Mouse (Mus musculus) left cerebral cortex, postnatal 4 days (tissue): ENCODE measurements at regions not wholly inside any gene's neighbourhood (a gene's known extent, or its start where the extent isn't known, plus 50 kb on each side); places are given as distances from the start of the nearest gene placed in this dataset.
A peak's percentile ranks its signal among the peaks of the same experiment; 100 is the strongest.

ENCODE experiments used
- DNase-seq: peaks from one replicate; pipeline ENCODE4 v3.0.0-alpha.2; 2022
- intact Hi-C: fragments of 180-260 bp; cut with DNase I; formaldehyde crosslinking; loops from one replicate; pipeline ENCODE4 v1.15.1; 2025

GRCm38 (mm10) chr13:52078561-52078960, 232.1 kb downstream of the Gadd45g start:
- no peak for DNase-seq
- intact Hi-C loops, result no loop called here

- intact Hi-C loops, result no loop called here
- no peak for DNase-seq
These were observed 233.3 kb downstream of the Gadd45g start for GRCm38 (mm10) chr13:52079678-52080246.

- no peak for DNase-seq
- intact Hi-C loops, result no loop called here
These were observed 237.3 kb downstream of the Gadd45g start for GRCm38 (mm10) chr13:52083601-52084455.

GRCm38 (mm10) chr13:52085110-52085509, 238.6 kb downstream of the Gadd45g start:
- no peak for DNase-seq
- intact Hi-C loops, result no loop called here

GRCm38 (mm10) chr13:52088319-52088718, 241.8 kb downstream of the Gadd45g start:
- intact Hi-C loops, result no loop called here

GRCm38 (mm10) chr13:52090365-52090764, 243.9 kb downstream of the Gadd45g start:
- intact Hi-C loops, result loop anchor here (5.0 kb wide), 1 partner anchor 243 kb away; the partner anchor contains the start of gene Gadd45g
- DNase-seq, result no peak

More at GRCm38 (mm10) chr13:52088319-52088718, 241.8 kb downstream of the Gadd45g start:
- DNase-seq, result no peak

GRCm38 (mm10) chr13:52094785-52095184, 248.3 kb downstream of the Gadd45g start:
- intact Hi-C loops, result loop anchor here (5.0 kb wide), 1 partner anchor 247 kb away; the partner anchor contains the start of gene Gadd45g
- DNase-seq, result no peak

GRCm38 (mm10) chr13:52096506-52096905, 250.0 kb downstream of the Gadd45g start:
- DNase-seq, result no peak
- intact Hi-C loops, result no loop called here

GRCm38 (mm10) chr13:52105989-52106642, 259.6 kb downstream of the Gadd45g start:
- DNase-seq, result no peak
- intact Hi-C loops, result loop anchor here (10.0 kb wide), 1 partner anchor 109 kb away; no protein-coding TSS in a partner anchor

- DNase-seq, result no peak
- intact Hi-C loops, result loop anchor here (10.0 kb wide), 1 partner anchor 106 kb away; no protein-coding TSS in a partner anchor
These were observed 262.0 kb downstream of the Gadd45g start for GRCm38 (mm10) chr13:52108349-52108921.

GRCm38 (mm10) chr13:52109039-52109759, 262.7 kb downstream of the Gadd45g start:
- peak; percentile 41 for DNase-seq
- intact Hi-C loops, result loop anchor here (10.0 kb wide), 1 partner anchor 106 kb away; no protein-coding TSS in a partner anchor

- intact Hi-C loops, result no loop called here
These were observed 264.3 kb downstream of the Gadd45g start for GRCm38 (mm10) chr13:52110750-52111149.

GRCm38 (mm10) chr13:52113549-52113948, 267.1 kb downstream of the Gadd45g start:
- DNase-seq, result peak; percentile 76
- intact Hi-C loops, result no loop called here

More at GRCm38 (mm10) chr13:52110750-52111149, 264.3 kb downstream of the Gadd45g start:
- DNase-seq, result no peak

GRCm38 (mm10) chr13:52114431-52114830, 268.0 kb downstream of the Gadd45g start:
- no peak for DNase-seq
- intact Hi-C loops, result no loop called here

- intact Hi-C loops, result no loop called here
- DNase-seq, result no peak
These were observed 268.5 kb downstream of the Gadd45g start for GRCm38 (mm10) chr13:52114962-52115361.

GRCm38 (mm10) chr13:52116241-52116640, 269.8 kb downstream of the Gadd45g start:
- intact Hi-C loops, result no loop called here
- no peak for DNase-seq

GRCm38 (mm10) chr13:52116756-52117155, 270.3 kb downstream of the Gadd45g start:
- DNase-seq, result peak; percentile 75
- intact Hi-C loops, result no loop called here

- intact Hi-C loops, result no loop called here
- DNase-seq, result no peak
These were observed 274.3 kb downstream of the Gadd45g start for GRCm38 (mm10) chr13:52120795-52121194.

GRCm38 (mm10) chr13:52125037-52125436, 278.6 kb downstream of the Gadd45g start:
- DNase-seq, result no peak
- intact Hi-C loops, result no loop called here

GRCm38 (mm10) chr13:52127751-52128150, 281.3 kb downstream of the Gadd45g start:
- intact Hi-C loops, result no loop called here
- no peak for DNase-seq
